Mouse (Mus musculus) embryonic facial prominence, embryonic 14.5 days (tissue): ENCODE measurements around the gene Vps8. TPM values are rescaled to one million over a fixed set of nuclear protein-coding genes. Genes with fewer than 3 reads are reported as not detected.
A peak's percentile ranks its signal among the peaks of the same experiment; 100 is the strongest.

Experiments
- ATAC-seq: fragments of 200-750 bp; cut with Nextera tagmentation; 2 replicates; pipeline ENCODE4 v1.8.0; 2017; ENCODE audit warnings: low read depth, moderate number of reproducible peaks, moderate TSS enrichment
- DNase-seq: peaks from one replicate; pipeline ENCODE4 v3.0.0-alpha.2; 2015; ENCODE audit warnings: low spot score
- H3K27ac ChIP-seq: fragments of 300-500 bp; sonication (generic); replicated peaks from 2 replicates; pipeline ENCODE4 v1.5.1; 2014; ENCODE audit warnings: low read depth, mild to moderate bottlenecking, low read length, moderate library complexity
- H3K27me3 ChIP-seq: fragments of 300-500 bp; sonication (generic); replicated peaks from 2 replicates; pipeline ENCODE4 v1.6.1; 2014; ENCODE audit warnings: low read length; ENCODE audit not compliant: control insufficient read depth, insufficient read depth
- H3K36me3 ChIP-seq: fragments of 300-500 bp; sonication (generic); 2 replicates; pipeline ENCODE4 v1.6.1; 2014; ENCODE audit warnings: low read length, mixed read lengths; ENCODE audit not compliant: control insufficient read depth, insufficient read depth
- H3K4me1 ChIP-seq: fragments of 300-500 bp; sonication (generic); 2 replicates; pipeline ENCODE4 v1.6.1; 2014; ENCODE audit warnings: antibody characterized with exemption, low read length; ENCODE audit not compliant: control insufficient read depth, insufficient read depth
- H3K4me2 ChIP-seq: fragments of 300-500 bp; sonication (generic); 2 replicates; pipeline ENCODE4 v1.6.1; 2014; ENCODE audit warnings: low read depth, mild to moderate bottlenecking, low read length, moderate library complexity, mixed read lengths
- H3K4me3 ChIP-seq: fragments of 300-500 bp; sonication (generic); 2 replicates; pipeline ENCODE4 v1.5.1; 2014; ENCODE audit warnings: low read depth, mild to moderate bottlenecking, low read length
- H3K9ac ChIP-seq: fragments of 300-500 bp; sonication (generic); 2 replicates; pipeline ENCODE4 v1.6.1; 2014; ENCODE audit warnings: low read depth, mild to moderate bottlenecking, low read length, moderate library complexity, mixed read lengths
- H3K9me3 ChIP-seq: fragments of 300-500 bp; sonication (generic); 2 replicates; pipeline ENCODE4 v1.6.1; 2016; ENCODE audit warnings: low read length; ENCODE audit not compliant: control insufficient read depth
- WGBS: fragments of 180-500 bp; shearing (Covaris S2); extraction: QIAGEN DNeasy Blood & Tissue Kit; methylation state at CpG from one replicate; pipeline ENCODE4 v1.1.7; 2014; 5-methylcytosine and 5-hydroxymethylcytosine counted together
- polyA plus RNA-seq: library from polyadenylated mRNA; unstranded; fragments of >200 nt; fragmentation: Nextera tagmentation; extraction: Ambion mirVana; gene quantifications from 2 replicates; pipeline ENCODE4 v1.2.1, GENCODE M21; 2014

Gene Vps8
- polyA plus RNA-seq, 1 experiment from 2014 or later: 18.0 TPM

- ATAC-seq: 0 out of 2 replicates have a peak, but pooled peaks have one; percentile 24
- peak; percentile 45 for DNase-seq
Observed at GRCm38 (mm10) chr16:21398345-21399051, 24.4 kb upstream of the Vps8 start.

GRCm38 (mm10) chr16:21399942-21400341 lies 23.0 kb upstream of the Vps8 start:
- Histone ChIP-seq H3K36me3 (no peaks in the 10 kb centered on the region), H3K4me1 (peaks cover 25% of the 10 kb centered on the region), H3K4me3 (no peak overlapping the region), H3K27ac (no peak overlapping the region), H3K9ac (no peak overlapping the region), H3K9me3 (no peaks in the 10 kb centered on the region), H3K4me2 (no peak overlapping the region), H3K27me3 (no peaks in the 10 kb centered on the region)
- WGBS: 63% methylated on average over 4 of the region's 4 CpGs
- DNase-seq (no peak), ATAC-seq (no peak)

More at GRCm38 (mm10) chr16:21398345-21399051, 24.4 kb upstream of the Vps8 start:
- Histone ChIP-seq H3K27me3 (no peaks in the 10 kb centered on the region), H3K4me1 (peaks cover 24% of the 10 kb centered on the region), H3K27ac (0 out of 2 replicates have a peak overlapping the region, but pooled peaks have one; percentile 1), H3K36me3 (no peaks in the 10 kb centered on the region), H3K4me2 (no peak overlapping the region), H3K9ac (no peak overlapping the region), H3K9me3 (no peaks in the 10 kb centered on the region), H3K4me3 (no peak overlapping the region)
- WGBS: 17% methylated on average over 8 of the region's 8 CpGs

- Histone ChIP-seq H3K27ac (no peak overlapping the region), H3K36me3 (no peaks in the 10 kb centered on the region), H3K4me2 (peak overlapping the region; percentile 19), H3K9ac (no peak overlapping the region), H3K4me1 (peaks cover 30% of the 10 kb centered on the region), H3K9me3 (no peaks in the 10 kb centered on the region), H3K27me3 (no peaks in the 10 kb centered on the region), H3K4me3 (no peak overlapping the region)
- peak; percentile 62 for ATAC-seq
- DNase-seq: peak; percentile 62
- 26% methylated on average over 17 of the region's 17 CpGs for WGBS
Observed at GRCm38 (mm10) chr16:21402068-21402467, 20.9 kb upstream of the Vps8 start.

GRCm38 (mm10) chr16:21403402-21403801 lies 19.5 kb upstream of the Vps8 start:
- no peaks in the 10 kb centered on the region for H3K36me3 ChIP-seq
- H3K4me1 ChIP-seq: peaks cover 20% of the 10 kb centered on the region
- H3K27me3 ChIP-seq: no peaks in the 10 kb centered on the region
- no peaks in the 10 kb centered on the region for H3K9me3 ChIP-seq
- no peak overlapping the region for H3K27ac ChIP-seq
- H3K4me3 ChIP-seq: no peak overlapping the region
- no peak for DNase-seq
- WGBS: 63% methylated on average over 2 of the region's 2 CpGs
- ATAC-seq: no peak
- no peak overlapping the region for H3K4me2 ChIP-seq
- no peak overlapping the region for H3K9ac ChIP-seq

GRCm38 (mm10) chr16:21404631-21405030 lies 18.3 kb upstream of the Vps8 start:
- 29% methylated on average over 5 of the region's 5 CpGs for WGBS
- no peaks in the 10 kb centered on the region for H3K9me3 ChIP-seq
- H3K27ac ChIP-seq: no peak overlapping the region
- no peak overlapping the region for H3K4me2 ChIP-seq
- no peak overlapping the region for H3K4me3 ChIP-seq
- no peaks in the 10 kb centered on the region for H3K27me3 ChIP-seq
- no peak for ATAC-seq
- peaks cover 19% of the 10 kb centered on the region for H3K4me1 ChIP-seq
- no peak overlapping the region for H3K9ac ChIP-seq
- no peak for DNase-seq
- H3K36me3 ChIP-seq: no peaks in the 10 kb centered on the region

- 35% methylated on average over 5 of the region's 6 CpGs for WGBS
- H3K4me3 ChIP-seq: no peak overlapping the region
- H3K9ac ChIP-seq: no peak overlapping the region
- peaks cover 19% of the 10 kb centered on the region for H3K4me1 ChIP-seq
- H3K27me3 ChIP-seq: no peaks in the 10 kb centered on the region
- DNase-seq (no peak), ATAC-seq (no peak)
- peak overlapping the region; percentile 48; the same call in 1 of the 2 replicates for H3K27ac ChIP-seq
- H3K9me3 ChIP-seq: no peaks in the 10 kb centered on the region
- no peak overlapping the region for H3K4me2 ChIP-seq
- no peaks in the 10 kb centered on the region for H3K36me3 ChIP-seq
Observed at GRCm38 (mm10) chr16:21405224-21405969, 17.5 kb upstream of the Vps8 start.

- Histone ChIP-seq H3K9ac (no peak overlapping the region), H3K9me3 (no peaks in the 10 kb centered on the region), H3K4me3 (no peak overlapping the region), H3K4me2 (no peak overlapping the region), H3K27me3 (no peaks in the 10 kb centered on the region), H3K27ac (no peak overlapping the region), H3K4me1 (peaks cover 19% of the 10 kb centered on the region), H3K36me3 (no peaks in the 10 kb centered on the region)
- 42% methylated on average over 6 of the region's 6 CpGs for WGBS
- no peak for DNase-seq
- ATAC-seq: no peak
Observed at GRCm38 (mm10) chr16:21406136-21406535, 16.8 kb upstream of the Vps8 start.

- DNase-seq: no peak
- Histone ChIP-seq H3K4me2 (no peak overlapping the region), H3K27me3 (no peaks in the 10 kb centered on the region), H3K27ac (no peak overlapping the region), H3K4me1 (no peaks in the 10 kb centered on the region), H3K4me3 (no peak overlapping the region), H3K9me3 (no peaks in the 10 kb centered on the region), H3K36me3 (no peaks in the 10 kb centered on the region), H3K9ac (no peak overlapping the region)
- no peak for ATAC-seq
Observed at GRCm38 (mm10) chr16:21411779-21412178, 11.1 kb upstream of the Vps8 start.
